Mouse (Mus musculus) forebrain, embryonic 13.5 days (tissue): Measurements from ENCODE around the gene Spns3. TPM values are rescaled to one million over a fixed set of nuclear protein-coding genes. Genes with fewer than 3 reads are reported as not detected.
"Not testable (repeated sequence)": the region's sequence is repeated elsewhere in the genome, so short reads cannot be mapped to it uniquely, and the experiment has no call there.

Experiments
- ATAC-seq: fragments of 200-750 bp; cut with Nextera tagmentation; 2 replicates; pipeline ENCODE4 v1.8.0; 2017
- H3K27ac ChIP-seq: fragments of 300-500 bp; sonication (generic); 2 replicates; pipeline ENCODE4 v1.5.1; 2015; ENCODE audit warnings: inconsistent platforms, mild to moderate bottlenecking, moderate library complexity
- H3K27me3 ChIP-seq: fragments of 300-500 bp; sonication (generic); 2 replicates; pipeline ENCODE4 v1.6.1; 2015; ENCODE audit warnings: mild to moderate bottlenecking, inconsistent platforms
- H3K36me3 ChIP-seq: fragments of 300-500 bp; sonication (generic); 2 replicates; pipeline ENCODE4 v1.6.1; 2015; ENCODE audit warnings: mild to moderate bottlenecking, inconsistent platforms; ENCODE audit not compliant: poor library complexity, severe bottlenecking
- H3K4me1 ChIP-seq: fragments of 300-500 bp; sonication (generic); 2 replicates; pipeline ENCODE4 v1.6.1; 2015; ENCODE audit warnings: inconsistent platforms
- H3K4me2 ChIP-seq: fragments of 300-500 bp; sonication (generic); 2 replicates; pipeline ENCODE4 v1.6.1; 2015; ENCODE audit warnings: inconsistent platforms, mild to moderate bottlenecking, moderate library complexity
- H3K4me3 ChIP-seq: fragments of 300-500 bp; sonication (generic); 2 replicates; pipeline ENCODE4 v1.5.1; 2015; ENCODE audit warnings: mild to moderate bottlenecking, inconsistent platforms
- H3K9ac ChIP-seq: fragments of 300-500 bp; sonication (generic); 2 replicates; pipeline ENCODE4 v1.6.1; 2015; ENCODE audit warnings: mild to moderate bottlenecking, inconsistent platforms
- H3K9me3 ChIP-seq: fragments of 300-500 bp; sonication (generic); replicated peaks from 2 replicates; pipeline ENCODE4 v1.6.1; 2016; ENCODE audit warnings: inconsistent platforms
- WGBS: fragments of 180-500 bp; shearing (Covaris S2); methylation state at CpG from one replicate; pipeline ENCODE4 v1.1.7; 2015; 5-methylcytosine and 5-hydroxymethylcytosine counted together
- polyA plus RNA-seq: library from polyadenylated mRNA; unstranded; fragments of >200 nt; fragmentation: Nextera tagmentation; extraction: Ambion mirVana; gene quantifications from 2 replicates; pipeline ENCODE4 v1.2.1, GENCODE M21; 2015

Gene Spns3
- polyA plus RNA-seq, 1 experiment from 2014 or later: not detected

- H3K4me2 ChIP-seq: no peak overlapping the region
- ATAC-seq: no peak
- H3K4me3 ChIP-seq: no peak overlapping the region
- H3K36me3 ChIP-seq: no peaks in the 10 kb centered on the region
- WGBS: 68% methylated on average over 3 of the region's 3 CpGs
- no peak overlapping the region for H3K9ac ChIP-seq
- no peaks in the 10 kb centered on the region for H3K4me1 ChIP-seq
- no peaks in the 10 kb centered on the region for H3K9me3 ChIP-seq
- H3K27ac ChIP-seq: no peak overlapping the region
- H3K27me3 ChIP-seq: no peaks in the 10 kb centered on the region
These were observed 3.1 kb downstream of the Spns3 start for GRCm38 (mm10) chr11:72547181-72547580.

- Histone ChIP-seq H3K9ac (no peak overlapping the region), H3K9me3 (no peaks in the 10 kb centered on the region), H3K4me1 (no peaks in the 10 kb centered on the region), H3K4me3 (no peak overlapping the region), H3K27me3 (no peaks in the 10 kb centered on the region), H3K27ac (no peak overlapping the region), H3K36me3 (no peaks in the 10 kb centered on the region), H3K4me2 (no peak overlapping the region)
- no peak for ATAC-seq
- WGBS: 78% methylated on average over 7 of the region's 7 CpGs
These were observed 5.6 kb downstream of the Spns3 start for GRCm38 (mm10) chr11:72544716-72545115.

- not testable (repeated sequence) for H3K36me3 ChIP-seq, ATAC-seq, H3K9ac ChIP-seq, H3K4me2 ChIP-seq, H3K27me3 ChIP-seq, H3K9me3 ChIP-seq, H3K27ac ChIP-seq, H3K4me3 ChIP-seq, H3K4me1 ChIP-seq
- 96% methylated on average over 1 of the region's 1 CpGs for WGBS
These were observed 6.6 kb downstream of the Spns3 start for GRCm38 (mm10) chr11:72543692-72544091.

GRCm38 (mm10) chr11:72542586-72542985, 7.7 kb downstream of the Spns3 start:
- H3K9ac ChIP-seq: no peak overlapping the region
- H3K4me2 ChIP-seq: no peak overlapping the region
- WGBS: 79% methylated on average over 1 of the region's 1 CpGs
- H3K4me3 ChIP-seq: no peak overlapping the region
- H3K9me3 ChIP-seq: no peaks in the 10 kb centered on the region
- no peaks in the 10 kb centered on the region for H3K4me1 ChIP-seq
- H3K36me3 ChIP-seq: no peaks in the 10 kb centered on the region
- no peaks in the 10 kb centered on the region for H3K27me3 ChIP-seq
- ATAC-seq: no peak
- no peak overlapping the region for H3K27ac ChIP-seq

- 60% methylated on average over 10 of the region's 10 CpGs for WGBS
- no peak overlapping the region for H3K9ac ChIP-seq
- no peak overlapping the region for H3K27ac ChIP-seq
- no peak overlapping the region for H3K4me3 ChIP-seq
- no peaks in the 10 kb centered on the region for H3K9me3 ChIP-seq
- no peaks in the 10 kb centered on the region for H3K36me3 ChIP-seq
- ATAC-seq: no peak
- no peak overlapping the region for H3K4me2 ChIP-seq
- no peaks in the 10 kb centered on the region for H3K4me1 ChIP-seq
- H3K27me3 ChIP-seq: no peaks in the 10 kb centered on the region
These were observed 8.4 kb downstream of the Spns3 start for GRCm38 (mm10) chr11:72541928-72542327.

- no peak overlapping the region for H3K27ac ChIP-seq
These were observed 9.9 kb downstream of the Spns3 start for GRCm38 (mm10) chr11:72540437-72540836.

GRCm38 (mm10) chr11:72538811-72539210, 11.5 kb downstream of the Spns3 start:
- Histone ChIP-seq H3K4me1 (no peaks in the 10 kb centered on the region), H3K9ac (no peak overlapping the region), H3K9me3 (no peaks in the 10 kb centered on the region), H3K36me3 (no peaks in the 10 kb centered on the region), H3K27me3 (no peaks in the 10 kb centered on the region), H3K27ac (no peak overlapping the region), H3K4me2 (no peak overlapping the region), H3K4me3 (no peak overlapping the region)
- 88% methylated on average over 7 of the region's 7 CpGs for WGBS
- no peak for ATAC-seq

More at GRCm38 (mm10) chr11:72540437-72540836, 9.9 kb downstream of the Spns3 start:
- no peaks in the 10 kb centered on the region for H3K36me3 ChIP-seq
- no peaks in the 10 kb centered on the region for H3K4me1 ChIP-seq
- H3K9ac ChIP-seq: no peak overlapping the region
- no peak overlapping the region for H3K4me3 ChIP-seq
- WGBS: 87% methylated on average over 6 of the region's 6 CpGs
- ATAC-seq: no peak
- H3K4me2 ChIP-seq: no peak overlapping the region
- H3K27me3 ChIP-seq: no peaks in the 10 kb centered on the region
- H3K9me3 ChIP-seq: no peaks in the 10 kb centered on the region

GRCm38 (mm10) chr11:72538037-72538755, 12.1 kb downstream of the Spns3 start:
- 72% methylated on average over 8 of the region's 8 CpGs for WGBS
- H3K4me3 ChIP-seq: no peak overlapping the region
- no peaks in the 10 kb centered on the region for H3K36me3 ChIP-seq
- ATAC-seq: no peak
- no peaks in the 10 kb centered on the region for H3K9me3 ChIP-seq
- H3K9ac ChIP-seq: no peak overlapping the region
- no peaks in the 10 kb centered on the region for H3K4me1 ChIP-seq
- no peaks in the 10 kb centered on the region for H3K27me3 ChIP-seq
- no peak overlapping the region for H3K27ac ChIP-seq
- no peak overlapping the region for H3K4me2 ChIP-seq

GRCm38 (mm10) chr11:72537503-72537902, 12.8 kb downstream of the Spns3 start:
- H3K4me2 ChIP-seq: no peak overlapping the region
- ATAC-seq: no peak
- no peak overlapping the region for H3K27ac ChIP-seq
- H3K9me3 ChIP-seq: no peaks in the 10 kb centered on the region
- no peaks in the 10 kb centered on the region for H3K36me3 ChIP-seq
- WGBS: 88% methylated on average over 2 of the region's 2 CpGs
- no peak overlapping the region for H3K9ac ChIP-seq
- H3K4me3 ChIP-seq: no peak overlapping the region
- H3K27me3 ChIP-seq: no peaks in the 10 kb centered on the region
- H3K4me1 ChIP-seq: no peaks in the 10 kb centered on the region

- Histone ChIP-seq H3K27me3 (no peaks in the 10 kb centered on the region), H3K4me2 (no peak overlapping the region), H3K9me3 (no peaks in the 10 kb centered on the region), H3K9ac (no peak overlapping the region), H3K27ac (no peak overlapping the region), H3K36me3 (no peaks in the 10 kb centered on the region), H3K4me1 (no peaks in the 10 kb centered on the region), H3K4me3 (no peak overlapping the region)
- no peak for ATAC-seq
- WGBS: 84% methylated on average over 3 of the region's 3 CpGs
These were observed 14.8 kb downstream of the Spns3 start for GRCm38 (mm10) chr11:72535519-72535918.

- no peaks in the 10 kb centered on the region for H3K27me3 ChIP-seq
- no peaks in the 10 kb centered on the region for H3K9me3 ChIP-seq
- WGBS: 80% methylated on average over 3 of the region's 3 CpGs
- H3K36me3 ChIP-seq: no peaks in the 10 kb centered on the region
- no peak overlapping the region for H3K27ac ChIP-seq
- no peak for ATAC-seq
- H3K4me3 ChIP-seq: no peak overlapping the region
- no peak overlapping the region for H3K4me2 ChIP-seq
- H3K4me1 ChIP-seq: no peaks in the 10 kb centered on the region
- H3K9ac ChIP-seq: no peak overlapping the region
These were observed 17.4 kb downstream of the Spns3 start for GRCm38 (mm10) chr11:72532890-72533289.

GRCm38 (mm10) chr11:72531632-72532031, 18.7 kb downstream of the Spns3 start:
- Histone ChIP-seq H3K27me3 (no peaks in the 10 kb centered on the region), H3K27ac (no peak overlapping the region), H3K9ac (no peak overlapping the region), H3K9me3 (no peaks in the 10 kb centered on the region), H3K4me2 (no peak overlapping the region), H3K4me3 (no peak overlapping the region), H3K36me3 (no peaks in the 10 kb centered on the region), H3K4me1 (no peaks in the 10 kb centered on the region)
- ATAC-seq: no peak
- WGBS: 78% methylated on average over 1 of the region's 1 CpGs

- H3K4me1 ChIP-seq: no peaks in the 10 kb centered on the region
- H3K4me2 ChIP-seq: no peak overlapping the region
- H3K27ac ChIP-seq: no peak overlapping the region
- no peaks in the 10 kb centered on the region for H3K9me3 ChIP-seq
- no peak for ATAC-seq
- H3K36me3 ChIP-seq: no peaks in the 10 kb centered on the region
- WGBS: 85% methylated on average over 5 of the region's 5 CpGs
- H3K9ac ChIP-seq: no peak overlapping the region
- H3K27me3 ChIP-seq: no peaks in the 10 kb centered on the region
- no peak overlapping the region for H3K4me3 ChIP-seq
These were observed 19.2 kb downstream of the Spns3 start for GRCm38 (mm10) chr11:72531144-72531543.
